Mouse (Mus musculus) liver, embryonic 16.5 days (tissue): ENCODE results near the gene Gorasp1. TPM values are rescaled to one million over a fixed set of nuclear protein-coding genes. Genes with fewer than 3 reads are reported as not detected.
A peak's percentile ranks its signal among the peaks of the same experiment; 100 is the strongest.

Source experiments
- ATAC-seq: fragments of 200-750 bp; cut with Nextera tagmentation; 2 replicates; pipeline ENCODE4 v1.8.0; 2017; ENCODE audit warnings: low read depth, mild to moderate bottlenecking, moderate number of reproducible peaks, moderate library complexity
- H3K27ac ChIP-seq: fragments of 300-500 bp; sonication (generic); 2 replicates; pipeline ENCODE4 v1.5.1; 2014; ENCODE audit warnings: mild to moderate bottlenecking, low read length
- H3K27me3 ChIP-seq: fragments of 300-500 bp; sonication (generic); 2 replicates; pipeline ENCODE4 v1.6.1; 2014; ENCODE audit warnings: low read depth, low read length, mixed read lengths; ENCODE audit not compliant: control insufficient read depth, insufficient read depth
- H3K36me3 ChIP-seq: fragments of 300-500 bp; sonication (generic); 2 replicates; pipeline ENCODE4 v1.6.1; 2014; ENCODE audit warnings: mild to moderate bottlenecking; ENCODE audit not compliant: control insufficient read depth, insufficient read depth
- H3K4me1 ChIP-seq: fragments of 300-500 bp; sonication (generic); 2 replicates; pipeline ENCODE4 v1.6.1; 2014; ENCODE audit warnings: low read depth, low read length, mixed read lengths; ENCODE audit not compliant: control insufficient read depth
- H3K4me2 ChIP-seq: fragments of 300-500 bp; sonication (generic); 2 replicates; pipeline ENCODE4 v1.6.1; 2014; ENCODE audit warnings: low read depth, low read length, mixed read lengths
- H3K4me3 ChIP-seq: fragments of 300-500 bp; sonication (generic); 2 replicates; pipeline ENCODE4 v1.5.1; 2014; ENCODE audit warnings: low read depth, mild to moderate bottlenecking, low read length
- H3K9ac ChIP-seq: fragments of 300-500 bp; sonication (generic); 2 replicates; pipeline ENCODE4 v1.6.1; 2014; ENCODE audit warnings: low read depth, low read length
- H3K9me3 ChIP-seq: fragments of 300-500 bp; sonication (generic); replicated peaks from 2 replicates; pipeline ENCODE4 v1.6.1; 2016; ENCODE audit warnings: low read length; ENCODE audit not compliant: control insufficient read depth
- WGBS: fragments of 180-500 bp; shearing (Covaris S2); extraction: QIAGEN DNeasy Blood & Tissue Kit; methylation state at CpG from one replicate; pipeline ENCODE4 v1.1.7; 2014; ENCODE audit not compliant: insufficient replicate concordance; 5-methylcytosine and 5-hydroxymethylcytosine counted together
- polyA plus RNA-seq: library from polyadenylated mRNA; unstranded; fragments of >200 nt; fragmentation: Nextera tagmentation; extraction: Ambion mirVana; gene quantifications from 2 replicates; pipeline ENCODE4 v1.2.1, GENCODE M21; 2015

The Gorasp1 gene
- polyA plus RNA-seq, 1 experiment from 2014 or later = 10.6 TPM

DNA sequence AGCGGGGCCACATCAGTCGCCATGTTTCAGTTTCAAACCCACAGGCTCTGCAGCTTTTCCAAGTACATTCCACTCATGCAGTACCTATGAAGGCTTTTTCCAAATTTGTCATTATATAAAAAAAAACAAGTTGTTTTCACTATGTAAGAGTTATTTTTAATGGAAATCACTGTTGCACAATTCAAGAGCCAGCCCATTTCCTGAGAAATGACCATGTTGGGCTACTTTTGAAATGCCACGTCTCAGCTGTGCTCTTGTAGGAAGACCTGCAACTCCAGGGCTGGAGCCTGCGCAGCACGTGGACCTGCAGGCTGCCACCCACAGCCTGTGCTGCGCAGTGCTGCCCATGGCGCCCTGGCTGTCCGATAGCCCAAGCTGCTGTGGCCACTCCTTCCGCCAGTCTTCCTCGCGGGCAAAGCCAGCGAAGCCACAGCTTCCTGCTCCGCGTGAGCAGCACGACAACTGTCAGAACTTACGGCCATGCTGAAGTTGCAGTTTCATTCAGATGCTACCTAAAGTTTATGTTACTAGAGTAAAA, 12.2 kb downstream of the Gorasp1 start:
- no peak overlapping the region for H3K4me2 ChIP-seq
- no peaks in the 10 kb centered on the region for H3K9me3 ChIP-seq
- H3K27me3 ChIP-seq = no peaks in the 10 kb centered on the region
- ATAC-seq = peak; percentile 35; the same call in 1 of the 2 replicates
- H3K9ac ChIP-seq = no peak overlapping the region
- no peaks in the 10 kb centered on the region for H3K4me1 ChIP-seq
- 45% methylated on average over 16 of the region's 16 CpGs for WGBS
- no peak overlapping the region for H3K27ac ChIP-seq
- peaks cover 41% of the 10 kb centered on the region for H3K36me3 ChIP-seq
- no peak overlapping the region for H3K4me3 ChIP-seq

DNA sequence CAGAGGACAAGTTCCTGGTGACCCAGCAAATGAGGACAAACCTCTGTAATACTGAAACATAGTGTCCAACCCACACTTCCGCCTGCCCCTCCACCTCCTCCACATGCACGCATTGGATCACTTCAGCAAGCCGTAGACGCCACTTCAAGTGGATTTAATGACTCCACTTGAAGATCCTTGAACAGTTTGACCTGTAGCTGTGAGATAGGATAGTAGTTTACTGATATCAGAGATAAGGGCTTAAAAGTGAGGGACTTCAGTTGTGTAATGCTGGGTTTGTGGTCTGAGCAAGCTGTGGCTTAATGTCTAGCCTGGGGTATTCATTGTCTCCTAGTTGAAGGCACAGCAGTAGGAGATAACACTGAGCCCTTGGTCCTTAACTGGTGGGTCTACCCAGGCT, 13.9 kb downstream of the Gorasp1 start:
- no peak overlapping the region for H3K27ac ChIP-seq
- ATAC-seq = no peak
- H3K9me3 ChIP-seq = no peaks in the 10 kb centered on the region
- peaks cover 50% of the 10 kb centered on the region for H3K36me3 ChIP-seq
- no peaks in the 10 kb centered on the region for H3K4me1 ChIP-seq
- no peak overlapping the region for H3K4me2 ChIP-seq
- no peaks in the 10 kb centered on the region for H3K27me3 ChIP-seq
- H3K9ac ChIP-seq = no peak overlapping the region
- WGBS = 54% methylated on average over 4 of the region's 4 CpGs
- H3K4me3 ChIP-seq = no peak overlapping the region

DNA sequence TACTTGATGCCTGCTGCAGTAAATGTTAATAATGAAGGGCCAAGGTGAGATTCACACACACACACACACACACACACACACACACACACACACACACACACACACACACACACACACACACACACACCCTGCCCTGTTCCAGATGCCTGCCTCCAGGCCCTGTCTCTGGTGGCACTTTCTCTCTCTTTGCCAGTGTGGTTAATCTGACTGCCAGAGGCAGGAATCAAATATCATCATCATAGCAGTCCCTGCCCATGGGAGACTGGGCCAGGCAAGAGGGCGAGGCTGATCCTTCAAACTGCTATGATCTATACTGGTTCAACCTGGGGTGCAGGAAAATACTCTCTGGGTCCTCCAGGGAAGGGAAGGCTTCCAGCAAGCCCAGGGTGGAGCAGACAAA, 17.5 kb downstream of the Gorasp1 start:
- no peak overlapping the region for H3K9ac ChIP-seq
- no peaks in the 10 kb centered on the region for H3K4me1 ChIP-seq
- H3K27ac ChIP-seq = no peak overlapping the region
- no peak for ATAC-seq
- no peak overlapping the region for H3K4me2 ChIP-seq
- H3K36me3 ChIP-seq = peaks cover 36% of the 10 kb centered on the region
- no peaks in the 10 kb centered on the region for H3K9me3 ChIP-seq
- H3K4me3 ChIP-seq = no peak overlapping the region
- 77% methylated on average over 1 of the region's 1 CpGs for WGBS
- H3K27me3 ChIP-seq = no peaks in the 10 kb centered on the region

DNA sequence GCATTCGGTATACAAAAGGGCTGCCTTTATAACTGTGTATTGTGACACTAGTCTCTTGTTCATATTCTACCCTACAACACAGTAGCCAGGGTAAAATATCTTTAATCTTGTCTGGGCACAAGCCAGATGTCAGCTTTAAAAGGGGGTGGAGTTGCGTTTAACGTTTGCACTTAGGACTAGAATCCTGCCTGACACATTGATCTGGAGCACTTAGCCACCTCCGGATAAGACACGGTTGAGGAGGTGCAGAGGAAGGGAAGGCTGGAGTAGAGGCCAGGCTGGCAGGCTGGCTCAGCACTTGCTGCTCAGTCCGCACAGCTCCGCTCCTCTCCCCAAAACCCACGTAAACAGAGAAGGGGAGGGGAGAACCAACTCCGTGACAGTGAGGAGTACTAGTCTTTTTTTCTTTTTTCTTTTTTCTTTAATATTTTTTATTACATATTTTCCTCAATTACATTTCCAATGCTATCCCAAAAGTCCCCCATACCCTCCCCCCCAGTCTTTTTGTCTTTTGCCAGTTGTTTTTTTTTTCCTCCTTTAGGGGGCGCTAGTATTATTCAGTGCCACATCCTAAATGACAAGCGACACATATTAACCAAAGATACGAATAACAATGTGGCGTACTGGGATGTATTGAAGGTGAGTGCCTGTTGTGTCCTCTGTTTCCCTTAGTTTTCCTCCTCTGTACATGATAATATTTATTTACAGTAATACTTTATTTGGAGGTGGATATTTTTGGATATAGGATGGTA, 24.1 kb downstream of the Gorasp1 start:
- H3K9me3 ChIP-seq = no peaks in the 10 kb centered on the region
- no peaks in the 10 kb centered on the region for H3K4me1 ChIP-seq
- H3K4me2 ChIP-seq = no peak overlapping the region
- 70% methylated on average over 13 of the region's 13 CpGs for WGBS
- no peaks in the 10 kb centered on the region for H3K27me3 ChIP-seq
- ATAC-seq = no peak
- no peak overlapping the region for H3K4me3 ChIP-seq
- H3K36me3 ChIP-seq = peaks cover 48% of the 10 kb centered on the region
- no peak overlapping the region for H3K27ac ChIP-seq
- H3K9ac ChIP-seq = no peak overlapping the region

DNA sequence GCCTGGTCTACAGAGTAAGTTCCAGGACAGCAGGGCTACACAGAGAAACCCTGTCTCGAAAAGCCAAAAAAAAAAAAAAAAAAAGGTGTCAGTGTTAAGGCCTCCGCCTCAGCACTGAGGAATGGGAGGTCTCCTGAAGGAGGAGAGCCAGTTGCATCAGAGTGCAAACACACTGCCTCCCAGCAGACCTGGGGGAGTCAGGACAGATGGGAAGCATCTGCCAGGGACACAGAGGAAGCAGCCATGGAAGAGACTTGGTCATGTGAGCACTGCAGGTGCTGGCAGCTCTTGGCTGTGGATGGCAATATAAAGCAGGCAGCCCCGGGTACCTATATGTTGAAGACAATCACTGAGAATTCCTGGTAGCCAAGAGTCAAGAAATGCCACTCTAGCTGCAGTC, 27.4 kb downstream of the Gorasp1 start:
- Histone ChIP-seq H3K4me3 (no peak overlapping the region), H3K9me3 (no peaks in the 10 kb centered on the region), H3K9ac (no peak overlapping the region), H3K4me1 (no peaks in the 10 kb centered on the region), H3K36me3 (peaks cover 66% of the 10 kb centered on the region), H3K27me3 (no peaks in the 10 kb centered on the region), H3K27ac (no peak overlapping the region), H3K4me2 (no peak overlapping the region)
- 91% methylated on average over 3 of the region's 3 CpGs for WGBS
- ATAC-seq = no peak

DNA sequence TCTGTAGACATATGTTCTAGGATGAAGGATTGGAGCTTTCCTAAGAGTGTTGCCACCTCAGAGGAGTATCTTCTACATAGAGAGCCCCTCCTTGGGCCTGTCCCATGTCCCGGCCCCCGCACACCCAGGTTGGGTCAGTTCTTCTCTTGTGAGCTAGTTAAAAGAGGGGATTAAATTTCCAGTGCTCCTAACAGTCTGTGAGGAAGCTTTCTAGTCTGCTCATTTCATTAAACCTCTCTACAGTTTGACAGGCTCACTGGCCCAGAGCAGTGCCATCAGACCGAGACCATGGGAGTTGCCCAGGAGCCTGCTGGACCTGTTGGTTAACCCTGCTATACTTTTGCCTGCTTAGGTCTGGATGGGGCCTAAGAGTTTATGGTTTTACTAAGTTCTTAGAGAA, 28.7 kb downstream of the Gorasp1 start:
- no peaks in the 10 kb centered on the region for H3K4me1 ChIP-seq
- H3K27ac ChIP-seq = no peak overlapping the region
- peaks cover 56% of the 10 kb centered on the region for H3K36me3 ChIP-seq
- H3K4me3 ChIP-seq = no peak overlapping the region
- no peak overlapping the region for H3K4me2 ChIP-seq
- 89% methylated on average over 3 of the region's 3 CpGs for WGBS
- no peaks in the 10 kb centered on the region for H3K27me3 ChIP-seq
- H3K9me3 ChIP-seq = no peaks in the 10 kb centered on the region
- no peak overlapping the region for H3K9ac ChIP-seq
- ATAC-seq = no peak

DNA sequence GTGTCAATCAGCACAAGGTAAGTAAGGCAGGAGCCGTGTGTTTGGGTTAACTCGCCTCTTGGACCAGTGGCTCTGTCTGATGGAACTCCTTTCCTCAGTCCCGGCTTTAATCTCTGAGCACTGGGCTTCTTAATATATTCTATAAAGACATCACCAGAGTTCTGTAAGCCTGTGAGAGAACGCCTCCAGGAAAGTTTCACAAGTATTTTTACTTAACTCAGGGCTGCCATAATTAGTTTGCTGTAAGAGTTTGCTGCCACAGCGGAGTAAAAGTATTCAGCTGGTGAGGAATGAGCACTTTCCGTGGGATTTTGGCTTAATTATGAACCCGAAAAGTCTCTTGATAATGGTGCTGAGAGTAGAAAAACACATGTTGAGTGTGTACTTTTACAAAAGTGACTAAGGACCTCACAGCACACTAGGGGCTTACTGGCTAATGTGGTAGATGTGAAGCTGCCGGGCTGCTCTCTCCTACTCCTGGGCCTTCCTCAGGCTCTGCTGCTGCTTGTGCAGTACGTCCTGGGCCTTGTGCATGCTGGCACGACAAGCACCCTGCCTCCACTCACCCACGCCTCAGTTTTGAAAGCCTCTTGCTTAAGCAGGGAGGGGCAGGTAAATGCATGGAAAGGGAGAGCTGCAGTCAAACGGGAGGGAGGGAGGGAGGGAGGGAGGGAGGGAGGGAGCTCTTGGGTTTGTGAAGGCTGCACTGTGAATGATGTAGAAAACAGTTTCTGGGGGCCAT, 34.8 kb downstream of the Gorasp1 start:
- WGBS = 68% methylated on average over 12 of the region's 12 CpGs
- H3K4me3 ChIP-seq = no peak overlapping the region
- H3K9ac ChIP-seq = no peak overlapping the region
- no peaks in the 10 kb centered on the region for H3K4me1 ChIP-seq
- peaks cover 16% of the 10 kb centered on the region for H3K36me3 ChIP-seq
- H3K27me3 ChIP-seq = no peaks in the 10 kb centered on the region
- no peak overlapping the region for H3K4me2 ChIP-seq
- no peaks in the 10 kb centered on the region for H3K9me3 ChIP-seq
- H3K27ac ChIP-seq = no peak overlapping the region
- ATAC-seq = no peak

DNA sequence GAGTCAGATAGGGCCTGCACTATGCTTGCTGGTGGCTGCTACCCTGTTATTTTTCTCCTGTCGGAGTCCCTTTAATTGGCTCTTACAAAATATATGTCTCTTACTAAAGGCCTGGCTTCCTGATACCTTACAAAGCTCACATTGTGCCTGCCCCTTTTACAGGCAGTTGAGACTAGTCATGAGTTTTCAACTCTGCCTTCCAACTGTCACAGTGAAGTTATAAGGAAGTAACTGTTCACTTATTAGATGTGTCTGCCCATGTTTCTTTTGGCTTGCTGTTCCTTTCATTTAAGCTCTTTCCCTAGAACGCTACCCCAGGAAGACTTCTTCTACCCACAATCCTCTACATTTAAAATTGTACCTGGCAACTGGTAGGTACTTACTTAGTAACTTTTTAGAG, 37.9 kb downstream of the Gorasp1 start:
- ATAC-seq = no peak
- Histone ChIP-seq H3K9me3 (no peaks in the 10 kb centered on the region), H3K9ac (no peak overlapping the region), H3K27me3 (no peaks in the 10 kb centered on the region), H3K4me3 (no peak overlapping the region), H3K36me3 (no peaks in the 10 kb centered on the region), H3K27ac (no peak overlapping the region), H3K4me1 (peaks cover 16% of the 10 kb centered on the region), H3K4me2 (no peak overlapping the region)
- WGBS = 75% methylated on average over 2 of the region's 2 CpGs
